Mouse (Mus musculus): Measurements from ENCODE around the gene Rnf145.

DNA sequence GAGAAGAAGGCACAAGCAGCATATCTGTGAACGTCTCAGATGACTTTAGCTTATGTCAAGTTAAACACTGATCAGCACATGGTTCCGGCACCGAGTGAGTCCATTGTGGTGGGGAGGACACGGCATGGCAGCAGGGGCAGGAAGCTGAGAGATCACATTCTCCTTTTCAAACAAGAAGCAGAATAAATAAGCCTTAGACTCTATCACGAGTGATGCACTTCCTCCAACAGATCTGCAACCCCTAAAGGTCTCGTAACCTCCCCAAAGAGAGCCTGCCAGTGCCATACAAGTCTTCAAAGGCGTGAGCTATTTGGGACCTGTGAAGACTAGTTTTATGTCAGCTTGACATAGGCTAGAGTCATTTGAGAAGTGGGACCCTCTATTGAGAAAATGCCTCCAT is 17.8 kb upstream of the Rnf145 start:
- TF ChIP-seq POLR2A (IDR thresholded peaks at IDR 0.05; ENCODE audit: control insufficient read depth, extremely low read depth, insufficient read depth, low read length, poor library complexity) = no peak
- TF ChIP-seq CTCF (IDR thresholded peaks at IDR 0.05; ENCODE audit: borderline replicate concordance, control insufficient read depth, extremely low read depth, insufficient read depth, low read length, poor library complexity) = no peak

Measured in thymus, adult 2 months (tissue).